Mouse (Mus musculus) lung, embryonic 14.5 days (tissue): Measurements from ENCODE around the gene Cbr3. TPM values are rescaled to one million over a fixed set of nuclear protein-coding genes. Genes with fewer than 3 reads are reported as not detected.

Source experiments
- ATAC-seq: fragments of 200-750 bp; cut with Nextera tagmentation; 2 replicates; pipeline ENCODE4 v1.8.0; 2017; ENCODE audit warnings: mild to moderate bottlenecking, moderate TSS enrichment, moderate library complexity; ENCODE audit not compliant: insufficient read depth
- DNase-seq: peaks from one replicate; pipeline ENCODE4 v3.0.0-alpha.2; 2015
- H3K27ac ChIP-seq: fragments of 300-500 bp; sonication (generic); 2 replicates; pipeline ENCODE4 v1.5.1; 2014; ENCODE audit warnings: low read depth, mild to moderate bottlenecking, moderate library complexity
- H3K27me3 ChIP-seq: fragments of 300-500 bp; sonication (generic); 2 replicates; pipeline ENCODE4 v1.6.1; 2014; ENCODE audit warnings: low read length, control low read depth; ENCODE audit not compliant: insufficient read depth
- H3K36me3 ChIP-seq: fragments of 300-500 bp; sonication (generic); 2 replicates; pipeline ENCODE4 v1.6.1; 2014; ENCODE audit warnings: control low read depth; ENCODE audit not compliant: insufficient read depth
- H3K4me1 ChIP-seq: fragments of 300-500 bp; sonication (generic); 2 replicates; pipeline ENCODE4 v1.6.1; 2014; ENCODE audit warnings: antibody characterized with exemption, control low read depth; ENCODE audit not compliant: insufficient read depth
- H3K4me2 ChIP-seq: fragments of 300-500 bp; sonication (generic); 2 replicates; pipeline ENCODE4 v1.6.1; 2014; ENCODE audit warnings: mild to moderate bottlenecking
- H3K4me3 ChIP-seq: fragments of 300-500 bp; sonication (generic); 2 replicates; pipeline ENCODE4 v1.5.1; 2014; ENCODE audit warnings: low read depth, low read length
- H3K9ac ChIP-seq: fragments of 300-500 bp; sonication (generic); 2 replicates; pipeline ENCODE4 v1.6.1; 2014
- H3K9me3 ChIP-seq: fragments of 300-500 bp; sonication (generic); 2 replicates; pipeline ENCODE4 v1.6.1; 2016; ENCODE audit warnings: low read depth, low read length, control low read depth
- CTCF ChIP-seq: IDR thresholded peaks from 2 replicates; pipeline ENCODE4 v1.5.1; 2016; ENCODE audit warnings: antibody characterized with exemption, low read depth
- WGBS: fragments of 180-500 bp; shearing (Covaris S2); extraction: QIAGEN DNeasy Blood & Tissue Kit; methylation state at CpG from one replicate; pipeline ENCODE4 v1.1.7; 2014; 5-methylcytosine and 5-hydroxymethylcytosine counted together
- polyA plus RNA-seq: library from polyadenylated mRNA; unstranded; fragments of >200 nt; fragmentation: Nextera tagmentation; extraction: Ambion mirVana; gene quantifications from 2 replicates; pipeline ENCODE4 v1.2.1, GENCODE M21; 2014

Cbr3 gene
- polyA plus RNA-seq, 1 experiment from 2014 or later, result 4.4 TPM

DNA sequence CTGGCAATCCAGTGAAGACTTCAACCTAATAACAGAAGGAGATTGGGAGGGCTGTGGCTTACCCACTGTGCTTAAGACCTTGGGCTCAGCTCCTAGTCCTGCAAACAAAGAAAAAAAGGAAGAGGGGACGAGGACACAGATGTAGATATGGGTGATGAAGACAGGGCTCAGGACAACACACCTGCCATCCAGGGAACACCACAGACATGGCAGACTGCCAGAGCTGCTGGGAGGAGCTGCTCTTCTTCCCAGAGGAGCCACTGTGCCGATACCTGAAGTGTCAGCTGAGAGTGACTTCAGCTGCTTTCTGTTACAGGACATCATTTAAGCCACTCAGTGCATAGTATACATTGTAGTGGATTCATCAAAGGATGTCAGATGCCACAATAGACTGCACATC is 39.5 kb downstream of the Cbr3 start:
- DNase-seq, result no peak

GRCm38 (mm10) chr16:93725417-93726144 is 42.6 kb downstream of the Cbr3 start:
- DNase-seq, result no peak
- Histone ChIP-seq H3K4me1 (no peaks in the 10 kb centered on the region), H3K36me3 (no peaks in the 10 kb centered on the region), H3K9ac (no peak overlapping the region), H3K27ac (no peak overlapping the region), H3K4me3 (no peak overlapping the region), H3K27me3 (no peaks in the 10 kb centered on the region), H3K4me2 (no peak overlapping the region), H3K9me3 (no peaks in the 10 kb centered on the region)
- TF ChIP-seq CTCF, result no peak
- no peak for ATAC-seq
- 53% methylated on average over 8 of the region's 8 CpGs for WGBS

More for the DNA sequence above, 39.5 kb downstream of the Cbr3 start:
- no peaks in the 10 kb centered on the region for H3K27me3 ChIP-seq
- no peaks in the 10 kb centered on the region for H3K9me3 ChIP-seq
- no peak for TF ChIP-seq CTCF
- no peaks in the 10 kb centered on the region for H3K4me1 ChIP-seq
- 49% methylated on average over 2 of the region's 2 CpGs for WGBS
- H3K9ac ChIP-seq, result no peak overlapping the region
- no peak for ATAC-seq
- H3K36me3 ChIP-seq, result no peaks in the 10 kb centered on the region
- no peak overlapping the region for H3K4me3 ChIP-seq
- H3K27ac ChIP-seq, result no peak overlapping the region
- no peak overlapping the region for H3K4me2 ChIP-seq

DNA sequence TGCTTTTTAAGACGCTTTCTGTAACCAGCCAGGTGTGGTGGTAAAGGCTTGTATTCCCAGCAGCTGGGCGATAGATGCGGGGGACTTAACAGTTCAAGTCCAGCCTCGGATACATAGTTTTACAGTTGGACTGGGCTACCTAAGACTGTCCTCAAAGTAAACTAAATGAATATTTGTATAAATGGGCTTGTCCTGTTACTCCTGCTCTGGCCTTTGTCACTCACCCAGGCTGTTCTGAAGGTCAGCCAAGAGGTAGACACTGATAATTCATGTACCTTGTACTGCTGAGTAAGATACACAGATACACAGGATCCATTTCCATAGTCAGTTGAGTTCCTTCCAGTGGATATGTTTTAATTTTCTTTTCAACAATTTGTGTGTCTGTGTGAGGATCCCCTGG is 43.2 kb downstream of the Cbr3 start:
- Histone ChIP-seq H3K4me3 (no peak overlapping the region), H3K4me1 (no peaks in the 10 kb centered on the region), H3K36me3 (no peaks in the 10 kb centered on the region), H3K9me3 (no peaks in the 10 kb centered on the region), H3K9ac (no peak overlapping the region), H3K27me3 (no peaks in the 10 kb centered on the region), H3K27ac (no peak overlapping the region), H3K4me2 (no peak overlapping the region)
- 86% methylated on average over 4 of the region's 4 CpGs for WGBS
- ATAC-seq (no peak), DNase-seq (no peak)
- no peak for TF ChIP-seq CTCF

DNA sequence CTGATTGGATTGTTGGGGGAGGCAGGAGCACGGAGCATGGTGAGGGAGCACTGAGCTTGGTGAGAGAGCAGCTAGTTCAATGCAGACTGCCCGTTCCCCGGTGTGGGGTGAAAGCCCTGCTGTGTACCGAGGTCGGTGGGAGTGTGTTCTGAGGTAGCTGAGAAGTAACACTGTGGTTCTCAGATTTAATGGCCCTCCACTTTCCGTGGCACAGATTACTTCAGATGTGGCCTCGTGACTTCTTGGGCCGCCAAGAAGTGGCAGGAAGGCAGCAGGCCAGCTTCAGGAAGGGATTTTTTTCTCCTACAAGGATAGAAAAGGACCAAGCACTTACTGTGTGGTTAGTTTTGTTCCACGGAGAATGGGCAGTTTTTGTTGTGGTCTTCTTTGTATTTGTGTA is 45.7 kb downstream of the Cbr3 start:
- Histone ChIP-seq H3K9me3 (no peaks in the 10 kb centered on the region), H3K4me2 (no peak overlapping the region), H3K27me3 (no peaks in the 10 kb centered on the region), H3K9ac (no peak overlapping the region), H3K36me3 (no peaks in the 10 kb centered on the region), H3K4me1 (no peaks in the 10 kb centered on the region), H3K27ac (no peak overlapping the region), H3K4me3 (no peak overlapping the region)
- TF ChIP-seq CTCF, result no peak
- ATAC-seq, result no peak
- 69% methylated on average over 9 of the region's 9 CpGs for WGBS
- no peak for DNase-seq

- no peak overlapping the region for H3K4me3 ChIP-seq
- H3K4me1 ChIP-seq, result no peaks in the 10 kb centered on the region
- no peaks in the 10 kb centered on the region for H3K9me3 ChIP-seq
- WGBS, result 70% methylated on average over 23 of the region's 23 CpGs
- no peaks in the 10 kb centered on the region for H3K27me3 ChIP-seq
- DNase-seq (no peak), ATAC-seq (no peak)
- H3K36me3 ChIP-seq, result no peaks in the 10 kb centered on the region
- no peak overlapping the region for H3K4me2 ChIP-seq
- no peak overlapping the region for H3K9ac ChIP-seq
- no peak overlapping the region for H3K27ac ChIP-seq
- no peak for TF ChIP-seq CTCF
Observed at GRCm38 (mm10) chr16:93729801-93730721, 47.0 kb downstream of the Cbr3 start.

- H3K36me3 ChIP-seq, result no peaks in the 10 kb centered on the region; the same call in 1 of the 2 replicates
- no peak for DNase-seq
- H3K27me3 ChIP-seq, result no peaks in the 10 kb centered on the region
- WGBS, result 80% methylated on average over 8 of the region's 8 CpGs
- H3K4me3 ChIP-seq, result no peak overlapping the region
- no peaks in the 10 kb centered on the region for H3K9me3 ChIP-seq
- no peak overlapping the region for H3K27ac ChIP-seq
- ATAC-seq, result no peak
- no peak overlapping the region for H3K4me2 ChIP-seq
- no peak overlapping the region for H3K9ac ChIP-seq
- no peaks in the 10 kb centered on the region for H3K4me1 ChIP-seq
- no peak for TF ChIP-seq CTCF
Observed at GRCm38 (mm10) chr16:93731310-93731709, 48.3 kb downstream of the Cbr3 start.
